In genomic region chr5:92717666-92718360, GRCm38 (mm10) we compare ENCODE assay signal across 28 mouse cellular contexts. TPM values are rescaled to one million over a fixed set of nuclear protein-coding genes. Genes with fewer than 3 reads are reported as not detected.
A peak's percentile ranks its signal among the peaks of the same experiment; 100 is the strongest.
DNase-seq lines count a peak whose midpoint lies in the region; ATAC-seq and TF ChIP-seq lines count a peak whose summit lies in the region.
"Had no signal": no experiment of that assay in that cellular context is flagged by ENCODE, and none has a peak within 500 bp of the region (broad histone marks: within the 10 kb centered on the region; RNA-seq: fewer than 3 reads in every experiment).

No protein-coding gene starts in this region.

- intact Hi-C loops in left cerebral cortex, postnatal 4 days (cut with DNase I): no loop called here

- H3K4me1 ChIP-seq in liver, adult 2 months (ENCODE audit: control insufficient read depth, insufficient read depth, low read length): peaks cover 47% of the 10 kb centered on the region
- peaks cover 6% of the 10 kb centered on the region for H3K4me1 ChIP-seq in lung, embryonic 16.5 days (replicated peaks; ENCODE audit: control insufficient read depth, insufficient read depth, low read length)
- H3K4me1 ChIP-seq in heart, embryonic 12.5 days (replicated peaks): peaks cover 7% of the 10 kb centered on the region
- H3K4me1 ChIP-seq: embryonic facial prominence, embryonic 12.5 days; forebrain, embryonic 15.5 days; hindbrain, embryonic 13.5 days; liver, embryonic 13.5 days; stomach, embryonic 15.5 days had no signal

- no peaks in the 10 kb centered on the region for H3K36me3 ChIP-seq in liver, adult 2 months (ENCODE audit: control insufficient read depth, insufficient read depth, low read length)
- no peaks in the 10 kb centered on the region for H3K36me3 ChIP-seq in lung, embryonic 16.5 days (ENCODE audit: control insufficient read depth, insufficient read depth, low read length)
- no peaks in the 10 kb centered on the region for H3K36me3 ChIP-seq in heart, embryonic 12.5 days
- H3K36me3 ChIP-seq: embryonic facial prominence, embryonic 12.5 days; forebrain, embryonic 15.5 days; G1E; heart, embryonic 10.5 days; hindbrain, embryonic 13.5 days; limb, embryonic 12.5 days; liver, embryonic 13.5 days; stomach, embryonic 15.5 days had no signal

- H3K79me2 ChIP-seq in liver, adult 2 months (ENCODE audit: control insufficient read depth, insufficient read depth, low read length): peaks cover 6% of the 10 kb centered on the region; the same call in 1 of the 2 replicates

- no peaks in the 10 kb centered on the region for H3K27me3 ChIP-seq in liver, adult 2 months (ENCODE audit: control insufficient read depth, insufficient read depth, low read length)
- H3K27me3 ChIP-seq in lung, embryonic 16.5 days (ENCODE audit: control insufficient read depth, insufficient read depth, low read depth, low read length): no peaks in the 10 kb centered on the region
- H3K27me3 ChIP-seq in heart, embryonic 12.5 days (replicated peaks): no peaks in the 10 kb centered on the region
- H3K27me3 ChIP-seq: embryonic facial prominence, embryonic 12.5 days; forebrain, embryonic 15.5 days; hindbrain, embryonic 13.5 days; limb, embryonic 12.5 days; liver, embryonic 13.5 days; stomach, embryonic 15.5 days had no signal

- DNase-seq in heart, adult 11 months: peak; percentile 64
- DNase-seq in heart, adult 9 months (ENCODE audit: low spot score in 2 of 2): no peak
- DNase-seq in liver, adult 2 months (ENCODE audit: extremely low read depth, low read depth, low spot score): peak; percentile 72
- DNase-seq in liver: no peak
- DNase-seq in lung, postnatal 36 days: peak; percentile 75
- no peak for DNase-seq in left cerebral cortex, postnatal 4 days
- DNase-seq: adrenal gland, postnatal 14 days; cerebellum, adult 11 months; cerebellum, adult 9-10 months; cerebellum, postnatal 36 days; gastrocnemius, adult 2 months; heart, postnatal 4 days; kidney, postnatal 10 days; liver, embryonic 13.5 days; midbrain, embryonic 14.5 days; thymus, postnatal 14 days had no signal

- TF ChIP-seq CTCF in liver, adult 2 months (IDR thresholded peaks at IDR 0.05; ENCODE audit: low read depth, low read length): no peak

- TF ChIP-seq POLR2A in liver, adult 2 months (IDR thresholded peaks at IDR 0.05; ENCODE audit: extremely low read depth, insufficient read depth, low read length): no peak

- peak; percentile 34; the same call in 1 of the 2 replicates for ATAC-seq in lung, embryonic 16.5 days (ENCODE audit: low read depth)
- no peak for ATAC-seq in heart, embryonic 12.5 days (ENCODE audit: insufficient number of reproducible peaks, low FRiP score)
- ATAC-seq: forebrain, embryonic 15.5 days; intestine, embryonic 16.5 days had no signal

- peak overlapping the region; percentile 88 for H3K27ac ChIP-seq in liver, adult 2 months (replicated peaks; ENCODE audit: insufficient read depth, low read depth, low read length)
- H3K27ac ChIP-seq in lung, embryonic 16.5 days (ENCODE audit: low read length): no peak overlapping the region
- no peak overlapping the region for H3K27ac ChIP-seq in heart, embryonic 12.5 days (ENCODE audit: poor library complexity, severe bottlenecking)
- H3K27ac ChIP-seq: embryonic facial prominence, embryonic 12.5 days; forebrain, embryonic 15.5 days; gastrocnemius, adult 2 months; heart, embryonic 10.5 days; hindbrain, embryonic 13.5 days; limb, embryonic 12.5 days; liver, embryonic 13.5 days; macrophage; stomach, embryonic 15.5 days had no signal

- H3K9ac ChIP-seq in liver, adult 2 months (ENCODE audit: low read depth, low read length): no peak overlapping the region
- no peak overlapping the region for H3K9ac ChIP-seq in lung, embryonic 16.5 days (ENCODE audit: low read length)
- no peak overlapping the region for H3K9ac ChIP-seq in heart, embryonic 12.5 days
- H3K9ac ChIP-seq: embryonic facial prominence, embryonic 12.5 days; forebrain, embryonic 15.5 days; hindbrain, embryonic 13.5 days; limb, embryonic 12.5 days; liver, embryonic 13.5 days; stomach, embryonic 15.5 days had no signal

- no peak overlapping the region for H3K4me3 ChIP-seq in liver, adult 2 months (ENCODE audit: insufficient read depth, low read depth, low read length)
- H3K4me3 ChIP-seq in lung, embryonic 16.5 days (ENCODE audit: low read length): no peak overlapping the region
- H3K4me3 ChIP-seq in heart, embryonic 12.5 days: no peak overlapping the region
- H3K4me3 ChIP-seq: embryonic facial prominence, embryonic 12.5 days; forebrain, embryonic 15.5 days; gastrocnemius, adult 2 months; heart, embryonic 10.5 days; hindbrain, embryonic 13.5 days; limb, embryonic 12.5 days; liver, embryonic 13.5 days; stomach, embryonic 15.5 days had no signal

- WGBS in liver, adult 2 months: 42% methylated on average over 3 of the region's 3 CpGs
- 52% methylated on average over 3 of the region's 3 CpGs for WGBS in lung, embryonic 16.5 days
- 65% methylated on average over 3 of the region's 3 CpGs for WGBS in heart, embryonic 12.5 days

- H3K4me2 ChIP-seq in lung, embryonic 16.5 days (ENCODE audit: low read depth, low read length): no peak overlapping the region
- H3K4me2 ChIP-seq in heart, embryonic 12.5 days: no peak overlapping the region
- H3K4me2 ChIP-seq: embryonic facial prominence, embryonic 12.5 days; forebrain, embryonic 15.5 days; hindbrain, embryonic 13.5 days; limb, embryonic 12.5 days; liver, embryonic 13.5 days; stomach, embryonic 15.5 days had no signal

- H3K9me3 ChIP-seq in lung, embryonic 16.5 days (ENCODE audit: control insufficient read depth, low read length): no peaks in the 10 kb centered on the region
- no peaks in the 10 kb centered on the region for H3K9me3 ChIP-seq in heart, embryonic 12.5 days (replicated peaks)
- H3K9me3 ChIP-seq: embryonic facial prominence, embryonic 12.5 days; forebrain, embryonic 15.5 days; G1E; heart, embryonic 10.5 days; hindbrain, embryonic 13.5 days; limb, embryonic 12.5 days; liver, embryonic 13.5 days; stomach, embryonic 15.5 days had no signal

RNA-seq across cellular contexts. Expression of gene Shroom3, which starts 34.6 kb away (rescaled TPM):
- 4.1 and 7.0 TPM in 2 replicates for total RNA-seq in liver, adult 2 months (2014; rRNA removed)
- 3.7 and 4.0 TPM in 2 replicates for polyA plus RNA-seq in liver, adult 2 months (2012; rRNA removed)
- 4.0 and 5.0 TPM in 2 replicates for polyA plus RNA-seq in lung, embryonic 16.5 days (2015; fragmentation: Nextera tagmentation; extraction: Ambion mirVana)
- total RNA-seq in left cerebral cortex, postnatal 4 days (2021): 1 to 10 TPM; 3.2 to 4.9 TPM
- 19.7 and 22.2 TPM in 2 replicates for polyA plus RNA-seq in heart, embryonic 12.5 days (2016; fragmentation: Nextera tagmentation; extraction: Ambion mirVana)
- total RNA-seq: monocyte, adult 5-6 weeks had no signal
- polyA plus RNA-seq: G1E, macrophage had no signal

RNA-seq across cellular contexts. Expression of gene Ccdc158, which starts 42.7 kb away (rescaled TPM):
- 0.37 and 0.40 TPM in 2 replicates for total RNA-seq in liver, adult 2 months (2014; rRNA removed)
- 0.09 and 0.10 TPM in 2 replicates for polyA plus RNA-seq in liver, adult 2 months (2012; rRNA removed)
- 3.3 TPM in 2 replicates for polyA plus RNA-seq in lung, embryonic 16.5 days (2015; fragmentation: Nextera tagmentation; extraction: Ambion mirVana)
- under 1 TPM; 0.52 to 0.64 TPM for total RNA-seq in left cerebral cortex, postnatal 4 days (2021)
- polyA plus RNA-seq in heart, embryonic 12.5 days (2016; fragmentation: Nextera tagmentation; extraction: Ambion mirVana): 1.1 and 1.2 TPM in 2 replicates
- polyA plus RNA-seq: G1E, macrophage had no signal

Comparison
In these comparisons a context has a peak if more than half of its experiments do, and no peak if none do; other contexts are left out.
1. DNase-seq: peak in heart, adult 11 months (single experiment), liver, adult 2 months (single experiment) and lung, postnatal 36 days (single experiment); none in heart, adult 9 months (0 of 2), liver (single experiment) and left cerebral cortex, postnatal 4 days (single experiment).